Mouse (Mus musculus) kidney, adult 9 months (tissue): ENCODE data around the gene Alox5.

Experiments
- DNase-seq: peaks from one replicate; pipeline ENCODE4 v3.0.0; 2022

Gene Alox5

GRCm38 (mm10) chr6:116416000-116416552, 44.9 kb downstream of the Alox5 start:
- DNase-seq: no peak

DNA sequence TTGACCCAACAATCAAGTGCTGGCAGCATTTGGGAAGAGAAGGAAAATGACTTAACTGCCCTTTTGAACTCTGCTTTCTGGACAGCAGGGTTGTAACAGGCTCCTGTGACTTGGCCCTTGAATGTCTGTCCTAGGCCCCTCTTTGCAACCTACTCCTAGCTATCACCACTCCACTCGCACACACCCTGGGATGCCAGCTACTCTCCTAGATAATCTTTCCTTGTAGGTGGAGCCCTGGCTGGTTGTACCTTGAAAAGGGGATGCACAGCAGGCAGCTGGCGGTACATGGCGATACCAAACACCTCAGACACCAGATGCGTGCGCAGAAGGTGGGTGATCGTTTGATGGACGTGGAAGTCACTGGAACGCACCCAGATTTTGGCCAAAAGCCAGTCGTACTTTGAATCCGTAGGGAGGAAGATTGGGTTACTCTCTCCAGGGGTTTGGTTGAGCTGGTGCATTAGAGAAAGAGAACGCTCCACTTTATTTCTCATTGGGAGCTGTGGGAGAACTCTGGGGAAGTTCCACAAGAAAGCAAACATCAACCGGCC, 45.8 kb downstream of the Alox5 start:
- DNase-seq: peak; percentile 36

DNA sequence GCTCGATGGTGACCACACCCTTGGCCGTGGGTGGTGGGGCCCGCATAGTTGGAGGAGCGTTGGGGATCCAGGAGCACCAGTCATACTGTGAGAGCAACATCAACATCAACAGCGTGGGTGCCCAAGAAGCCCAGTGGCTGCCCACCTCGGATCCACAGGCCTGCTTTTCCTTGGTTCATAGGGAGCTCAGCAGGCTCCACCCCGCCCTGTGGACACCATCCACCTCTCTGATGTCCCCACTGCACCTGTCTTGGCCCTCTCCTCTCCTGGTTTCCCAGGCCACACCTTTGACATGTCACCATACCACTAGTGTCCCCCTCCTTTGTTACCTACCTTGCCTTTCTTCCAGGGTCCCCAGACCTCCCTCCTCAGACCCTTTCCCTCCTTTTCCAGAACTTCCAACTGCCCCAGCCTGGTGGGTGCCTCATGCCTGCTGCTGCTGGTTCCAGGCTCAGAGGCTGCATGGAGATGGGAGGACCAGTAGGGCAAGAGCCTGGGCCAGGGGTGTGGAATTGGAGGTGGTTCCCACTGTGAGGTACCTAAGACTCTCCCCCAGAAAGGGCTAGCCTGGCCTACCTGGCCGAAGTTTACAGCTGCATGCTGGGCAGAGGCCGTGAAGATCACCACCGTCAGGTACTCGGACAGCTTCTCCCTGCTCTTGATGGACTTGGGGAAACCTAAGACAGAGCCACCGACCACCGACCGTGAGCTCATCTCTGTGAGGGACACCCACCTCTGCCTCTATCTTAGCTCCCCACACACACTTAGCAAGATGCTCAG, 48.2 kb downstream of the Alox5 start:
- no peak for DNase-seq

- DNase-seq: no peak
These were observed 49.3 kb downstream of the Alox5 start for GRCm38 (mm10) chr6:116411716-116412115.

DNA sequence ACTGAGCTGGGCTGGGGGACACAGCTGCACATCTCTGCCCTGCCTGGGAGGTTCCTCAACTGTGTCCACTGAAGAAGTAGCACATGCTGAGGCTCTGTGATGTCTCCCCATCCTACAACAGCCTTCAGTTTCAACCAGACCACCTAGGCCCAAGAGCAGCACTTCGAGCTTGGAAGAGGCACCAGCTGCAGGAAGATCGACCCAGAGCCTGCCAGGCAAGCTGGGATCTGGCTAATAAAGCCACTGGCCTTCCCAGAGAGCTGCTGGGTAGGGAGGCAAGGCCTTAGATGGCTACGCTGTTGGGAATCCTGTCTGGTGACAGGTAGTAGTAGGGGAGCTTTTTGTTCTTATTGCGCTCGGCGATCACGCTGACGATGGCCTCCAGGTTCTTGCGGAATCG, 50.5 kb downstream of the Alox5 start:
- DNase-seq: no peak

GRCm38 (mm10) chr6:116407956-116408657, 52.9 kb downstream of the Alox5 start:
- no peak for DNase-seq

GRCm38 (mm10) chr6:116407216-116407615, 53.8 kb downstream of the Alox5 start:
- DNase-seq: no peak

GRCm38 (mm10) chr6:116406680-116407079, 54.3 kb downstream of the Alox5 start:
- no peak for DNase-seq

DNA sequence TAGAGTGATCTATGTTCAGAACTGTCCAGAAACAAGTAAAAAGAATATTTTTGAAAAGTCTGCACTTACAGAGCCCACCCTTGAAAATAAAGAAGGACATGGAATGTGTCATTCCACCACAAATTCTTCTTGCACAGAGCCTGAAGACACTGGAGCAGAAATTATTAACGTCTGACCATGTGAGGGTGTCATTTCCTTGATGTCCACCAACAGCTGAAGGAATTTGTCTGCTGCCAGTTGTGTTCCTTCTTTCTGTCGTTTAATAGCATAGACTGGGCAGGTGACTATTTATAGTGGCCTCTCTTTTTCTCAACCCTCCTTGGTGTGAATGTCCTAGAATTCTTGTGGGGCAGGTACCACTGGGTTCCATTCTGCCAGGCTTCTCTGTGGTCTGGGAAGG, 54.8 kb downstream of the Alox5 start:
- DNase-seq: no peak

- no peak for DNase-seq
These were observed 55.3 kb downstream of the Alox5 start for GRCm38 (mm10) chr6:116405715-116406114.

- DNase-seq: no peak
These were observed 55.7 kb downstream of the Alox5 start for GRCm38 (mm10) chr6:116405243-116405642.

DNA sequence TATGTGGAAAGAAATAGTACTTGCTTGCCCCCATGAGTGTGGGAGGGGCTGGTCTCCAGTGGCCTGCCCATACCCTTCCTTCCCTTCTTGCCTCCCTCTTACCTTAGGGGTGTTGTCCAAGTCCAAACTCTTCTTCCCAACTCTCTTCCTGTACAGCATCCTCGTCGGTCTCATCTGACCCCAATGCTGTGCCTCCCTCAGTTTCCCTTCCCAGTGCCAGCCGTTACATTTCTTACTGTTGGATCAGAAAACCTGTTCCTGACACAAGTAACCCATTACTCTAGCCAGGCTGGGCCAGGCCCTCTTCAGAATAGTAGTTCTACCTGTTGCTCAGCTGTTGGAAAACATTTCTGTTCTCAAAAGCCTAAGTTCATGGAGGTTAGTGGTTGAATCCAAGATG, 58.6 kb downstream of the Alox5 start:
- no peak for DNase-seq

- no peak for DNase-seq
These were observed 59.1 kb downstream of the Alox5 start for GRCm38 (mm10) chr6:116401746-116402423.

- DNase-seq: no peak
These were observed 62.8 kb downstream of the Alox5 start for GRCm38 (mm10) chr6:116398136-116398535.

DNA sequence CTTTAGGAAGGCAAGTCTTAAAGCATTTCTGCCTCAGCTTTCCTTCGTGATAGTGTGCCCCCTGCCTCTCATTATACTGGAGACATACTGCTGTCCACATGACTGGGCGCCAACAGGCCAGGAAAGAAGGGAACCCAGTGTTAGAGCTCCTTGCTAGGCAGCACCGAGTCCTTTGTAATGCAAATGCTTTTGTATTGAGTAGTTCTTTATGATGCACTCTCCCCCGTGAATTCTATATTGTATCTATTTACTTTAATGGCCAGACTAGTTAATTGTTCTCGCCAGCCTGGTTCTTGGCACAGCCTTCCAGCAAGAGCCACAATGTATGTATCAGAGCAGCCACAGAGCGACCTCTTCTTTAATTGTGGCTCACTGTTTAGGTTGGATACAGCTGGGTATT, 63.4 kb downstream of the Alox5 start:
- DNase-seq: no peak

DNA sequence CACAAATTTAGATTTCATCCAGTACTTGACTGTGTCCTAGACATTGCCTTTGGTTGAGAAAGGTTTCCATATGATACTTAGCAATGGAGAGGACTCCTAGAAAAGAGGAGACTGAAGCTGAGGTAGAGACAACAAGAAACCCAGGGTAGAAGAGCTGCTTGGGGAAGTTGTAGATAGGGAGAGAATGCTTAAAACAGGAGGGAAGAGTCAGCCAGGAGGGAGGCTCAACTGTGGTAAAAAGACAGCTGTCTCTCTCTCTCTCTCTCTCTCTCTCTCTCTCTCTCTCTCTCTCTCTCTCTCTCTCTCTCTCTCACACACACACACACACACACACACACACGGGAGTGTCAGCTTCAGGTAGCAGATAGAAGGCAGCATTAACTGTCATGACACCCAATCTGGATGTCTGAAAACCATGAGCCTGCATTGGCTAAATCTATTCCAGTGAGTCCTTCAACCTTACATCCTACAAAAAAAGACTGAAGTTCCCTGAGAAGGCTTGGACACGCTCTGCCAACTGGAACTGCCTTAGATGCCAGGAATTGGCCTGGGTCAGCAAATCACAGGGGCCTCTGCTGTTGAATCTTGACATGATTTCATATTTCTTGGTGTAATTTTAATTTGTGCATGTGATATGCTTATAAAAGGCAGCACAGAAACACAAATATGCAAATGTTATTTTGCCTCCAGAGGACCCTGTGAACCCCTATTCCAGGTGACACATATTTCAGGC, 65.9 kb downstream of the Alox5 start:
- DNase-seq: no peak

- DNase-seq: no peak
These were observed 71.5 kb downstream of the Alox5 start for GRCm38 (mm10) chr6:116389481-116389880.

GRCm38 (mm10) chr6:116388068-116388467, 72.9 kb downstream of the Alox5 start:
- DNase-seq: no peak

GRCm38 (mm10) chr6:116386506-116386905, 74.5 kb downstream of the Alox5 start:
- DNase-seq: no peak

- DNase-seq: peak; percentile 72
These were observed 74.9 kb downstream of the Alox5 start for GRCm38 (mm10) chr6:116386045-116386415.

DNA sequence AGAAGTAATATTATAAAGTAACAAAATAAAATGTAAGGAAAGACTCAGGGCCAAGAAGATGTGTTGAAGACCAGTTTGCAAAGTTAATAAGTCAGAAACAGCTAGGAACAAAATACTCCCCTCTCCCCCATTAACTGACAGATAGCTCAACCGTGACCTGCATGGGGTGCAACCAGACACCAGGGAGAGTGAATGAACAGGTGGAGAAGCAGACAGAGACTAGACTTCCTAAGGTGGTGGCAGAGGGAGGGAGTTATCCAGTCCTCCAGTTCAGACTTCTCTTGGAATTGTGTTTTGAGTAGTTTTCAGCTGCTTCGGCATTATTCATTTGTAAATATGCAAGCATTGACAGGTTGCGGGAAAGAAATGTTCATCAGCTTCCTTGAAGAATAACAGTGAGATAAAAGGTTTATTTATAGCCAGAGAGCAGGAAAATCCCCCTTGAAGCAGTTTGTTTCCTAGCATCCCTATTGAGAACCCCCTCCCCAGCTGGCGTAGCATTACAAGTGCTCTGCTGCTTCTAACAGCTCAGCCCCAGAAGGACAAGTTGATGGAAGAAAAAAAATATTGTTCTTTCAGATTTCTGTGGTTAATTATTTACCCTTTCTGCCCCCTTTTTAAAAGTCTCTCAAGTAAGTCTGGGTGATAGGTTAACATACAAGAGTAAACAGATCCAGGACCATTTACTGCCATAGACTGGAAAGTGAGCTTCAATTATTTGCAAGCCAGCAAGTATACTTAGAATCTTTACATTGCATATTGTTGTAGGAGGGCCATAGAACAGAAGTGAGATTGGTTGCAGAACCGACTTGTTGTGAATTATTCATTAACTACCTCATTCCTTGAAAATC, 75.6 kb downstream of the Alox5 start:
- DNase-seq: peak; percentile 74

DNA sequence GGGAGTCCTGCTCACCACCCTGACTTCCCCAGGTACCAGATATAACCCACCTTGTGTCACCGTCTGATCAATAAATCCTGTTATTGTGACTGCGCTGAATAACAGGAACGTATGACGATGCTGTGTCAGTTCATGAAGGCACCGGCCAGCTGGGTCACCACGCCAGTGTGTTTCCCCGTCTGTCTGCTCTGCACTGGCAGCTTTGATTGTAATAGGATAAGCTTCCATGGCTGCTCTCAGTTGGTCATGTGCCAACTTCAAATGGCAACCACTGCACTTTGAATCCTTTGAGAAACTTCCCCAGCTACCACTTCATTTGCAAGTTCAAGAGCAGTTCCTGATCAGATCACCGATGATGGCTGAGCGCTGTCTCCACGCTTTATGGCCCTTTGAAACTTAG, 77.4 kb downstream of the Alox5 start:
- DNase-seq: peak; percentile 52
